Mouse (Mus musculus) heart, adult 2 months (tissue): Measurements from ENCODE around the gene Entpd2.

Source experiments
- CTCF ChIP-seq: fragments of 200-600 bp; IDR thresholded peaks from 2 replicates; pipeline ENCODE4 v1.8.1; 2022; ENCODE audit warnings: antibody characterized with exemption, mild to moderate bottlenecking, moderate library complexity
- EP300 ChIP-seq: fragments of 200-500 bp; IDR thresholded peaks from 2 replicates; pipeline ENCODE4 v1.6.1; 2011; ENCODE audit warnings: low read depth, low read length, control low read depth; ENCODE audit not compliant: insufficient read depth
- POLR2A ChIP-seq: fragments of 200-500 bp; IDR thresholded peaks from 2 replicates; pipeline ENCODE4 v1.6.1; 2011; ENCODE audit warnings: mild to moderate bottlenecking, low read depth, low read length, control low read depth; ENCODE audit not compliant: insufficient read depth

DNA sequence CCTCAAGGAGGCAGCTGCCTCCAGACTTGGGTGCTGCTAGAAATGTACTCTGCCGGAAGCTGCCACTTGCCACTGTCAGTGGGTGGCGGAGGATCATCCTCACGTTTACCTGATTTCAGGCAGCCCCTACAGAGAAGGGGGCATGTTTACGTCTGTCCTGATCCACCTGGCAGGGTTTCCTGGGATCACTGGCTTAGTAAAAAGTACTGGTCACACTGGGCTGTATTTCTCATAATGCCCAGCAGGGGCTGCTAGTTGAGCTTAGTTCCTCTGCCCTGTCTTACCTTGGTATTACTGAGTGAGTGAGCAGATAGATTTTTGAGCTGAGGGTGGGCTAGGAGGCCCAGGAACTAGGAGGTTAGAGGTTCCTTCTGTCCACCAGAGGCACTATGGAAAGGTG, 19.1 kb upstream of the Entpd2 start:
- TF ChIP-seq POLR2A, result no peak
- peak; percentile 90 for TF ChIP-seq CTCF
- 0 out of 2 replicates have a peak, but pooled peaks have one; percentile 11 for TF ChIP-seq EP300
